Mouse (Mus musculus) erythroblast, embryonic 14.5 days (primary cell): ENCODE measurements around the gene Ice1.

Experiments used
- GATA1 ChIP-seq: IDR thresholded peaks from 2 replicates; pipeline ENCODE4 v1.6.1; 2012; ENCODE audit warnings: low read length, inconsistent platforms, mixed read lengths
- TAL1 ChIP-seq: IDR thresholded peaks from 3 replicates; pipeline ENCODE4 v1.6.1; 2012; ENCODE audit warnings: low read length, inconsistent platforms, mixed read lengths

GRCm38 (mm10) chr13:70625665-70626064 lies 11.8 kb downstream of the Ice1 start:
- TF ChIP-seq GATA1 (no peak), TAL1 (no peak)
